Mouse (Mus musculus): Measurements from ENCODE around the gene Olfr1508.
"Not testable (repeated sequence)": the region's sequence is repeated elsewhere in the genome, so short reads cannot be mapped to it uniquely, and the experiment has no call there.

Gene Olfr1508

DNA sequence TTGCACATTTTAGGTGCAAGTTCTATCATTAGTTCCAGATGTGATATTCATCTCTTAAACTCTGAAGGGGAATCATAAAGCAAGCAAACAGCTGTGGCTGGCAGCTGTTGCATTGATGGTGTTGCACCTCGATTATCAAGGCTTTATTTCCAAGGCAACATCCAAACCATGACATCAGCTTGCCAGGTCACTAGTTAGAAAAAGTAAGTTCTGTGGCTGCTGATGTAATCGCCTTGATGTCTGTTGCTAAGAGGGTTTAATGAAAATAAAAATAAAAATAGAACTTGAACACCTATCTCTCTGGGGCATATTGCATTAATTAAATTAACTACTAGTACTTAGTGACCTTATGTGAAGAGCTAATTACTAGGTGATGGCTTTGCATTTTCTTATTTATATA is at the start of gene Olfr1508:
Olfr1508 (minus strand) TSS at position 101 of the 400 bp plus-strand sequence.
- DNase-seq (ENCODE audit: low spot score in 2 of 2), result no peak

DNA sequence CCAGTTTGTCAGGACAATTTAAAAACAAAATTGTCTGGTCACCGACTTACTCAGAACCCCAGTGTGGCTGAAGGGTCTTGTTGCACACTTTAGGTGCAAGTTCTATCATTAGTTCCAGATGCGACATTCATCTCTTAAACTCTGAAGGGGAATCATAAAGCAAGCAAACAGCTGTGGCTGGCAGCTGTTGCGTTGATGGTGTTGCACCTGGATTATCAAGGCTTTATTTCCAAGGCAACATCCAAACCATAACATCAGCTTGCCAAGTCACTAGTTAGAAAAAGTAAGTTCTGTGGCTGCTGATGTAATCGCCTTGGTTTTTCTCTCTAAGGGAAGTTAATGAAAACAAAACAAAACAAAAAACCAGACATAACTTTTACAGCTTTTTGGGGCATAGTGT is 28.2 kb upstream of the Olfr1508 start, which contains the start of gene Olfr1507:
Olfr1507 (minus strand) TSS at position 234 of the 400 bp plus-strand sequence.
- no peak for DNase-seq (ENCODE audit: low spot score in 2 of 2)

- DNase-seq (ENCODE audit: low spot score in 2 of 2), result no peak
These were observed 1.6 kb downstream of the Olfr1508 start for GRCm38 (mm10) chr14:52465738-52466137.

GRCm38 (mm10) chr14:52461928-52462327 is 5.4 kb downstream of the Olfr1508 start:
- DNase-seq (ENCODE audit: low spot score in 2 of 2), result no peak

DNA sequence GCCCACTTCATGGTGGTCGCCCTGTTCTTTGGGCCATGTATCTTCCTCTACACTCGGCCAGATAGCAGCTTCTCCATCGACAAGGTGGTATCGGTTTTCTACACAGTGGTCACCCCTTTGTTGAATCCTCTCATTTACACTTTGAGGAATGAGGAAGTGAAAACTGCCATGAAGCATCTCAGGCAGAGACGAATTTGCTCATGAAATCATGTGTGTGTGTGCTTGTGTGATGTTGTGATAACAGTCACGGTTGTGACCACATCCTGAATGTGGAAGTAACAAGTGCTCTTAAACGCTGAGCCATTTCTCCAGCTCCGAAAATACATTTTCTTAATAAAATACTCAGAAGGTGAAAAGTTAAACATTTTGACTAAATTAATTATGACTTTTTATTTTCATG is 16.2 kb downstream of the Olfr1508 start:
- DNase-seq (ENCODE audit: low spot score in 2 of 2), result no peak

DNA sequence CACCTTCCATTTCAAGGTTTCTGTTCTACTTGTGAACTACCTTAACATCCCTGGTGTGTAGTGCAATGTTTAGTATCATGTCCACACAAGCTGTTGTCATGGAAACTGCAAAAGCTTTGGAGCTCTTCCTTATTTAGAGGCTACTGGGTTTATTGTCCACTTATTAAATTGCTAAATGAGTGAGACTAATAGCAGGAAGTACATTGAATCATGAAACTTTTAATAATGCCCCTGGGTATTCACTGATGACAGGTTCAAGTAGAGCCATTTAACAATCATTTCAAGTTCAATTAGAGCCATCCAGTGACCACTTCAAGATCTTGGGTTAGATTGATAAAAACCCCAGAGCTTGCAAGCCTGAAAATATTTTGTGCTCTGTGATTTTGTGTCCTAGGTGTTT is 24.6 kb downstream of the Olfr1508 start, which contains the start of gene Olfr1509:
Olfr1509 (plus strand) TSS at position 301 of the 400 bp plus-strand sequence.
- DNase-seq (ENCODE audit: low spot score in 2 of 2), result no peak

DNA sequence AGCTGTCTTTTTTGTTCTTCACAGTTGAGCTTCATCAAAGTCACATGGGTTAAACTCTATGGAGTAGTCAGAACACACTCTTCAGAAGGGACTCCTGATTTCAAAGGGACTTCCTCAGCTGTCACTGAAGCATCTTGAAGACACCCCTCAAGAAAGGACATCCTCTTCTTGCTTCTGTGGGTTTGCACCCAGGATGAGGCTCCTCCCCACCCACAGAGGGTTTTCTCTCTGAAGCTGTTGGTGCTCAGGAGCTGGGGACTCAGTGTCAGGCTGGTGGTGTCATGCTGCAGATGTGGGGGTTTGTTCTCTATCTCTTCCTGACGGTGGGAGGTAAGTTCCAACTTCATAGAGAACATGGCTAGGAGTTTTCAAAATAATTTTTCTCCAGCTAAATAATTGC is 39.6 kb downstream of the Olfr1508 start:
- no peak for DNase-seq (ENCODE audit: low spot score in 2 of 2)

GRCm38 (mm10) chr14:52414273-52414672 is 53.0 kb downstream of the Olfr1508 start, which contains the start of gene Olfr1510:
TSS of gene Olfr1510 (minus strand) at chr14:52414373.
- no peak for DNase-seq (ENCODE audit: low spot score in 2 of 2)

DNA sequence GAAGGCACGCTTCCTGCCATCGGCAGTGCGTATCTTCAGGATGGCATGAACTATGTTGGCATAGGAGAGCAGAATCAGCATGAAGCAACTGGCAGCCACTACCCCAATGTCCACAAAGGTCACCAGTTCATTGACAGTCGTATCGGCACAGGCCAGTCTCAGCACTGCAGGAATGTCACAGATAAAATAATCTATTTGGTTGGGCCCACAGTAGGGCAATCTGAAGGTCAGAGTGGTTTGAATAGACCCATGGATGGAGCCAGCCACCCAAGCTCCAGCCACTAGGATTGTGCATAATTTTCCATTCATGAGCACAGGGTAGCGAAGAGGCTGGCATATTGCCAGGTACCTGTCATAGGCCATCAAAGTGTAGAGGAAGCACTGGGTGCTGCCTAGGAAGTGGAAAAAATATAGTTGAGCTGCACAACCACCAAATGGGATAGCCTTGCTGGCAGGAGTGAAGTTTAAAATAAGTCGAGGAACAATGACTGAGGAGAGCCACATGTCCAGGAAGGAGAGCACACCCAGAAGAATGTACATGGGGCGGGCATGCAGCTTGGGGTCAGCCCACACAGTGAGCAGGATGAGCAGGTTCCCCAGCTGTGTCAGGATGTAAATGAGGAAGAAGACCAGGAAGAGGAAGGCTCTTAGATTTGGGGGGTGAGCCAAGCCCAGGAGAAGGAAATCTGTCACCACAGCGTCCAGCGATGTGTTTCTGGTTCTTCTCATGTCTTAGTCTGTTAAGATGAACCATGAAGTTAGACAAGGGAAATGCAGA is 57.0 kb downstream of the Olfr1508 start:
- DNase-seq (ENCODE audit: low spot score in 2 of 2), result not testable (repeated sequence)
